Mouse (Mus musculus): ENCODE data around the gene Mxi1. TPM values are rescaled to one million over a fixed set of nuclear protein-coding genes. Genes with fewer than 3 reads are reported as not detected.
A peak's percentile ranks its signal among the peaks of the same experiment; 100 is the strongest.

Mxi1 gene
- polyA plus RNA-seq, 1 experiment from 2014 or later, result 43.0 TPM

GRCm38 (mm10) chr19:53320264-53321110 lies 10.2 kb downstream of the Mxi1 start:
- ATAC-seq (no peak), DNase-seq (ENCODE audit: low spot score) (no peak)
- no peak for TF ChIP-seq EP300 (IDR thresholded peaks at IDR 0.05)
- TF ChIP-seq CTCF (IDR thresholded peaks at IDR 0.05), result no peak
- Histone ChIP-seq H3K4me3 (ENCODE audit: low read depth, low read length) (no peak overlapping the region), H3K27ac (ENCODE audit: low read length) (no peak overlapping the region), H3K36me3 (ENCODE audit: insufficient read depth, low read length) (no peaks in the 10 kb centered on the region), H3K27me3 (replicated peaks; ENCODE audit: insufficient read depth, low read length) (no peaks in the 10 kb centered on the region), H3K4me1 (ENCODE audit: insufficient read depth, low read depth, low read length) (peaks cover 6% of the 10 kb centered on the region), H3K9me3 (ENCODE audit: low read length) (no peaks in the 10 kb centered on the region), H3K9ac (replicated peaks; ENCODE audit: low read depth) (no peak overlapping the region), H3K4me2 (replicated peaks; ENCODE audit: low read depth, low read length) (no peak overlapping the region)
- WGBS, result 71% methylated on average over 9 of the region's 9 CpGs

- Histone ChIP-seq H3K4me2 (replicated peaks; ENCODE audit: low read depth, low read length) (peak overlapping the region; percentile 15; the same call in 1 of the 2 replicates), H3K4me1 (ENCODE audit: insufficient read depth, low read depth, low read length) (peaks cover 8% of the 10 kb centered on the region), H3K27me3 (replicated peaks; ENCODE audit: insufficient read depth, low read length) (no peaks in the 10 kb centered on the region), H3K4me3 (ENCODE audit: low read depth, low read length) (no peak overlapping the region), H3K9ac (replicated peaks; ENCODE audit: low read depth) (no peak overlapping the region), H3K36me3 (ENCODE audit: insufficient read depth, low read length) (no peaks in the 10 kb centered on the region), H3K9me3 (ENCODE audit: low read length) (no peaks in the 10 kb centered on the region), H3K27ac (ENCODE audit: low read length) (peak overlapping the region; percentile 40; the same call in 1 of the 2 replicates)
- ATAC-seq (peak; percentile 28; the same call in 1 of the 2 replicates), DNase-seq (ENCODE audit: low spot score) (peak; percentile 56)
- TF ChIP-seq EP300 (IDR thresholded peaks at IDR 0.05) (no peak), CTCF (IDR thresholded peaks at IDR 0.05) (no peak)
- 31% methylated on average over 10 of the region's 10 CpGs for WGBS
These were observed 11.0 kb downstream of the Mxi1 start for GRCm38 (mm10) chr19:53321273-53321672.

- DNase-seq (ENCODE audit: low spot score) (no peak), ATAC-seq (no peak)
- WGBS, result 91% methylated on average over 12 of the region's 12 CpGs
- Histone ChIP-seq H3K4me3 (ENCODE audit: low read depth, low read length) (no peak overlapping the region), H3K4me2 (replicated peaks; ENCODE audit: low read depth, low read length) (no peak overlapping the region), H3K9me3 (ENCODE audit: low read length) (no peaks in the 10 kb centered on the region), H3K27ac (ENCODE audit: low read length) (no peak overlapping the region), H3K4me1 (ENCODE audit: insufficient read depth, low read depth, low read length) (peaks cover 8% of the 10 kb centered on the region), H3K36me3 (ENCODE audit: insufficient read depth, low read length) (no peaks in the 10 kb centered on the region), H3K27me3 (replicated peaks; ENCODE audit: insufficient read depth, low read length) (no peaks in the 10 kb centered on the region), H3K9ac (replicated peaks; ENCODE audit: low read depth) (no peak overlapping the region)
- TF ChIP-seq CTCF (IDR thresholded peaks at IDR 0.05) (peak; percentile 31), EP300 (IDR thresholded peaks at IDR 0.05) (no peak)
These were observed 12.2 kb downstream of the Mxi1 start for GRCm38 (mm10) chr19:53322438-53323048.

GRCm38 (mm10) chr19:53324866-53325265 lies 14.5 kb downstream of the Mxi1 start:
- TF ChIP-seq CTCF (IDR thresholded peaks at IDR 0.05) (no peak), EP300 (IDR thresholded peaks at IDR 0.05) (no peak)
- Histone ChIP-seq H3K36me3 (ENCODE audit: insufficient read depth, low read length) (no peaks in the 10 kb centered on the region), H3K27ac (ENCODE audit: low read length) (no peak overlapping the region), H3K4me2 (replicated peaks; ENCODE audit: low read depth, low read length) (no peak overlapping the region), H3K4me3 (ENCODE audit: low read depth, low read length) (peak overlapping the region; percentile 33; the same call in 1 of the 2 replicates), H3K9ac (replicated peaks; ENCODE audit: low read depth) (no peak overlapping the region), H3K4me1 (ENCODE audit: insufficient read depth, low read depth, low read length) (peaks cover 8% of the 10 kb centered on the region), H3K9me3 (ENCODE audit: low read length) (no peaks in the 10 kb centered on the region), H3K27me3 (replicated peaks; ENCODE audit: insufficient read depth, low read length) (no peaks in the 10 kb centered on the region)
- 59% methylated on average over 6 of the region's 6 CpGs for WGBS
- DNase-seq (ENCODE audit: low spot score) (no peak), ATAC-seq (no peak)

GRCm38 (mm10) chr19:53325578-53326295 lies 15.4 kb downstream of the Mxi1 start:
- peaks cover 8% of the 10 kb centered on the region for H3K4me1 ChIP-seq (ENCODE audit: insufficient read depth, low read depth, low read length)
- H3K9me3 ChIP-seq (ENCODE audit: low read length), result no peaks in the 10 kb centered on the region
- no peaks in the 10 kb centered on the region for H3K27me3 ChIP-seq (replicated peaks; ENCODE audit: insufficient read depth, low read length)
- WGBS, result 17% methylated on average over 27 of the region's 27 CpGs
- DNase-seq (ENCODE audit: low spot score) (peak; percentile 80), ATAC-seq (peak; percentile 27)
- no peaks in the 10 kb centered on the region for H3K36me3 ChIP-seq (ENCODE audit: insufficient read depth, low read length)
- H3K4me3 ChIP-seq (ENCODE audit: low read depth, low read length), result peak overlapping the region; percentile 33; the same call in 1 of the 2 replicates
- peak overlapping the region; percentile 59 for H3K4me2 ChIP-seq (replicated peaks; ENCODE audit: low read depth, low read length)
- peak overlapping the region; percentile 24; the same call in 1 of the 2 replicates for H3K9ac ChIP-seq (replicated peaks; ENCODE audit: low read depth)
- H3K27ac ChIP-seq (ENCODE audit: low read length), result peak overlapping the region; percentile 38; the same call in 1 of the 2 replicates
- TF ChIP-seq EP300 (IDR thresholded peaks at IDR 0.05), result no peak
- no peak for TF ChIP-seq CTCF (IDR thresholded peaks at IDR 0.05)

GRCm38 (mm10) chr19:53328116-53328515 lies 17.8 kb downstream of the Mxi1 start:
- Histone ChIP-seq H3K9me3 (ENCODE audit: low read length) (no peaks in the 10 kb centered on the region), H3K4me3 (ENCODE audit: low read depth, low read length) (no peak overlapping the region), H3K27me3 (replicated peaks; ENCODE audit: insufficient read depth, low read length) (no peaks in the 10 kb centered on the region), H3K4me1 (ENCODE audit: insufficient read depth, low read depth, low read length) (peaks cover 8% of the 10 kb centered on the region; the same call in 1 of the 2 replicates), H3K9ac (replicated peaks; ENCODE audit: low read depth) (no peak overlapping the region), H3K36me3 (ENCODE audit: insufficient read depth, low read length) (0 out of 2 replicates have a peak, but pooled peaks cover 6% of the 10 kb centered on the region), H3K4me2 (replicated peaks; ENCODE audit: low read depth, low read length) (no peak overlapping the region), H3K27ac (ENCODE audit: low read length) (no peak overlapping the region)
- DNase-seq (ENCODE audit: low spot score), result no peak
- TF ChIP-seq EP300 (IDR thresholded peaks at IDR 0.05), result no peak
- peak; percentile 49; the same call in 1 of the 2 replicates for TF ChIP-seq CTCF (IDR thresholded peaks at IDR 0.05)
- ATAC-seq, result no peak
- WGBS, result 60% methylated on average over 9 of the region's 9 CpGs

All from lung, postnatal 0 days (tissue).